Mouse (Mus musculus): Measurements from ENCODE around the gene Olfr632.

- no peak for TF ChIP-seq HCFC1 (IDR thresholded peaks at IDR 0.05; ENCODE audit: borderline replicate concordance, insufficient read depth, low read length)
- TF ChIP-seq ZNF384 (IDR thresholded peaks at IDR 0.05; ENCODE audit: low read depth, low read length) = no peak
- TF ChIP-seq CHD2 (IDR thresholded peaks at IDR 0.05; ENCODE audit: low read depth, low read length) = no peak
Observed at GRCm38 (mm10) chr7:103934264-103934663, at the start of gene Olfr632.

All from ES-E14 (cell line).